Mouse (Mus musculus): Measurements from ENCODE around the gene Hsd17b14.

Hsd17b14 gene

GRCm38 (mm10) chr7:45530643-45531042, 24.1 kb upstream of the Hsd17b14 start:
- no peak for DNase-seq

GRCm38 (mm10) chr7:45535676-45536075, 19.0 kb upstream of the Hsd17b14 start:
- no peak for DNase-seq

GRCm38 (mm10) chr7:45537602-45538001, 17.1 kb upstream of the Hsd17b14 start:
- no peak for DNase-seq

DNA sequence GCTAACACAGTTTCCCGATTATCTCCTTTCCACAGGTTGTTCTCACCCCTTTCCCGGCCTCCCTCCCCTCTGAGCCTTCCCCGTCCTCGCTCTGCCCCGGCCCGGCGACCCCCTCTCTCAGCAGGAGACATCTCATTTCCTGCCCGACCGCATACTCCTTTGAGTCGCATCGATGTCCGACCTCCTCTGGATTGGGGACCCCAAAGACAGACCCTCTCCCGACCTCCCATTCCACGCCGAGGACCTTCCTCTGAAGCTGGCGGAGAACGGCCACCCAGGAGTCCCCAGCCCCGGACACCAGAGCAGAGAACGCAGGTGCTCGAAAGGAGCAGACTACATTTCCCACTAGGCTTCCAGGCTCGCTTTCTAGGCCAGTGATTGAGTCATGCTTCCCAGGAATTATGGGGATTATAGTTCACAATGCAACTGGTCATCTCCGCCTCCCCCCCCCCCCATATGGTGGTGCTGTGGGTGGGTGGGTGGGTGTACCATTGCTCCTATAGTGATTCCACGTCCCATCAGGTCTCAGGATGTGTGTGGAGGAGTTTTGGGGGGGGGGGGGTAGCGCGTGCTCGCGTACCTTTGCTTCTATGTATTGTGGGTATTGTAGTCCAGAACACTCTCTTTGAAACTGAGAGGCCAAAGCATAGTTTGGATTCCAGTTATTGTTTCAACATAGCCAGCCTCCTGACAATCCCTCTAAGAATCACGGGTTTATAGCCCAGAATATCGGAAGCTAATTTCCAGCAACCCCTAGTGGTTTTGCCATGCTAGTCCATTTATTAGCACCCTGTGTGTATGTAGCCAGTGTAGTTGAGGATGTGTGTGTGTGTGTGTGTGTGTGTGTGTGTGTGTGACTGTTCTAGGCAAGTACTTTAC, 16.3 kb upstream of the Hsd17b14 start:
- DNase-seq: peak; percentile 51

DNA sequence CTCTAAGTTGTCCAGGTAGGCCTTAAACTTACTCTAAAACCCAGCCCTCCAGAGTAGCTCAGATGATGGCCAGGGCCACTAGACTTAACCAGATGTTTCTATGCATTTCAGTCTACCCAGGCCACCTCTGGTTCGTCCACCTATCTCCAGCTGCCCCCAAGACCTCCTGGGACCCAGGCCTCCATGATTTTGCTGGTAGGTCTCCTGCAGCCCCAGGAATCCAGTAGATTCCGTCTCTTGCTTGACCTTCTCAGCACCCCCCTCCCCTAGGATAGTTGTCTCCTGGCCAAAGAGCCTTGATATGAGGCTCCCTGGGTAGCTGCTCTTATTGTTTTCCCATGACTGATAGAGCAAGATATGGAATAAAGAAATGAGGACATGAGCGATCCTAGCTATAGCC, 15.6 kb upstream of the Hsd17b14 start:
- DNase-seq: no peak

DNA sequence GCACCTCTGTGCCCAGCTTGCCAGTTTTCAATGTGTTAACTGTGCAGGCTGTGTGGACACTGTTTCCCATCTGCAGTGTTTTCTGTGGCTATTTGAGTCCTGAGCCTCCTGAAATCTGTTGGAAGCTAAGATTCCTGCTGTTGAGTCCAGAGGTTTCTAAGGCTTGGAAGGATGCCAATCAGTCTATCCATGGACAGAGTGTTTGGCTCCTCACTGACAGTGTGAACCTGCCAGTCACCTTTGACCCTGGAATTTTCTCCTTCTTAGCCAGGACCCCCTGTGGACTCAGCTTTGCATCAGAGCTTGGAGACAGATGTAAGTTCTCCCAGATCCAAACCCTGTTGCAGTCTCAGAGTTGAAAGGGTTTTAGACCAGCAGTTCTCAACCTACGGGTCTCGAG, 14.5 kb upstream of the Hsd17b14 start:
- no peak for DNase-seq

- no peak for DNase-seq
Measured at GRCm38 (mm10) chr7:45544525-45544924, 10.2 kb upstream of the Hsd17b14 start.

DNA sequence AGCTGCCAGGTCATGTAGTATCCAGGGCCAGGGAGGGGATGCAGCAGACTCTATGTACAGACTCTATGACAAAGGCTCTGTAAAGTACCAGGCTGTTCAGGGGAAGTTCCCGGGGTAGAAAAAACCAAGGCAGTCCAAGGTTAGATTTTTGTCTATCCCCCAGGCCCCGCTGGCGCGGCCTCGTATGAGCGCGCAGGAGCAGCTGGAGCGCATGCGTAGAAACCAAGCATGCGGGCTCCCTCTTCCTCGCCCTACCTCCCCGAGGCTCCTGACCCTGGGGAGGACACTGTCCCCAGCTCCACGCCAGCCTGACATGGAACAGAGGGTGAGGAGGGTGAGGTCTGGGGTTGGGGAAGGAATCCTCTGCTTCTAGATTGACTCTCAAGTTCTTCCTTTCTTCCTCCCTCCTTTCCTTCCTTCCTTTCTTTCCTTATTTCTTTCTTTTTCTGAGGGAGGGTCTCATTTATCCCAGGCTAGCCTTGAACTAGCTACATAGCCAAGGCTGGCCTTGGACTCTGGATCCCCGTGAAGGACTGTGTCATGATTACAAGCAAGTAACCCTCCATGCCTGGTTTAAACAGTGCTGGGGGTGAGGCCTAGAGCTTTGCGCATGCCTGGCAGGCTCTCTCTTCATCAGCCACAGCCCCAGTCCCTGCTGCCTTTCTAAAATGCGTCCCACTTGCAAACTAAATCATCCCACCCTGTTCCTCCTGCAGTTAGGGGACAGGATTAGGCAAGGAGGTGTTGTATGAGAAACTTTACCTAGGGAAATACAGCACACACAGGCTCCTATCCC, 4.9 kb upstream of the Hsd17b14 start:
- DNase-seq: no peak

DNA sequence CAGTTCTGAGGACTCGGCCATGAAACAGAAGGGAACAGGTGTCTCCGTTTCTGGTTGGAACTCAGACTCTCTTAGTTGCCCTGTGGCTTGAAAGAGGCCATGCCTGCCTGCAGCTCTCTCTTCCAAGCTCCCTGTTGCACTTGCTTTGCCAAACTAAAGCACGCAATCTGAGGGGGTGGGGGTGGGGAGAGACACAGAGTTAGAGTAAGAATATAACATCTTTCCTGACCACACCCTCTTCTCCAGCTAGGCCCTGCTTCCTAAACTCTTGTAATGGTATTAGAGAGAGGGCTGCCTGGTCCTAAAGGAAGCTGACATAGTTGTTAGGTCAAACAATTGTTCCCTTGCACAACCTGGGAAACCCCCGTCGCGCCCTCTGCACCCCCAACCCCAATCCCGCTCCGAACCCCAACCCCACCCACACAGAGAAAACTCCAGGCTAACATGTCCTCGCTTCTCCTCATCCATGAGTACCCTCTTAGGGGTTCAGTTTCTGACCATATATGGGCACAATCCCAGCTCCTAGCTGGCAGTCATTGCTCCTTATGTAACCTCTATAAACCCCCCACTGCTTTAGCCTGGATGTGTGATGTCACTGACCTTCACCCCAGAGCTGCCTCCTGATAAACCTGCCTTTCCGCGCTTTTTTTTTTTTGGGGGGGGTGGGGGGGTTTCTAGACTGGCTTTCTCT, 3.7 kb upstream of the Hsd17b14 start:
- no peak for DNase-seq

DNA sequence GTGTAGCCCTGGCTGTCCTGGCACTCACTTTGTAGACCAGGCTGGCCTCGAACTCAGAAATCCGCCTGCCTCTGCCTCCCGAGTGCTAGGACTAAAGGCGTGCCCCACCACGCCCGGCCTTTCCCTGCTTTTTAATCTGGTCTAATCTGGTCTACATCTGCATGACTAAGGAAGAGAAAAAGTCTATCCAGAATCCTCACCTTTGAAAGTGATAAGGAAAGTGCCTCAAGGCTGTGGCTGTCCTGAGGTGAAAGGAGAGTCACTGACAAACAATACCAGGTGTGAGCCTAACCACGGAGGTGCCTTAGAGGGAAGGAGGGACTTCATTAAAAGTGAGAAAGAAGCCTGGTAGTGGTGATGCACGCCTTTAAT, 3.2 kb upstream of the Hsd17b14 start:
- DNase-seq: no peak

GRCm38 (mm10) chr7:45553519-45553918, 1.2 kb upstream of the Hsd17b14 start:
- no peak for DNase-seq

DNA sequence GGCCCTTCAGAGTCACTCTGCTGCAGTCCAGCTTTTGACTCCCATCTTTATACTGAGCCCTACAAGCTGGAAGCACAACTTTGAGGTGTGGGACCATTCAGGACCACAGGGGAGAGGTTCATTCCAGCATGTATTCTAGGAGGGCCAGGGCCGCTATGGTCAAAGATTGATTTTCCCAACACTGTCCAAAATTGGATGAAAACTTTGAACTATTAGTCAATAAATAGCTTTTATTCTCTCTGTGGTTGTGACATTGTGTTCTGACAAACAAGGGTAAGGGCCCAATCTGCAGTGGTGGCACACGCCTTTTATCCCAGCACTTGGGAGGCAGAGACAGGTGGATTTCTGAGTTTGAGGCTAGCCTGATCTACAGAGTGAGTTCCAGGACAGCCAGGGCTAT, 703 bp upstream of the Hsd17b14 start:
- no peak for DNase-seq

GRCm38 (mm10) chr7:45555787-45556186, 1.1 kb downstream of the Hsd17b14 start:
- peak; percentile 90 for DNase-seq

DNA sequence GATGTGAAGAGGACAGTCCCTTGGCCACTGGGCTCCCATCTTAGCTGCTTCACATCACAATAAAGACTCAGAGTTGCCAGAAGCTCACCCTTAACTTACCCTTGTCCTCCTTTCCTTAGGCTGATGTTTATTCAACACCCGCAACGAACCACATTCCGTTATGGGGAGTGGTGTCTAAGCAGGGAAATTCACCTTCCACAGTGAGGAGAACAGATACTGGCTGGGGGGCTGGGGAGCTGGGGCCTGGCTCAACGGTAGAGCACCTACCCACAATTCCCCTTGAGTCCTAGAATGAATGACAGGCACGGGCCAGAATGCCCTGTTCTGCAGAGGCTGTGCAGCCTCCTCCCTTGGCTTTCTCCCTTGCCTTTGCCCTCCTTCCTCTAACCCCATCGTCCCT, 4.2 kb downstream of the Hsd17b14 start:
- DNase-seq: no peak

DNA sequence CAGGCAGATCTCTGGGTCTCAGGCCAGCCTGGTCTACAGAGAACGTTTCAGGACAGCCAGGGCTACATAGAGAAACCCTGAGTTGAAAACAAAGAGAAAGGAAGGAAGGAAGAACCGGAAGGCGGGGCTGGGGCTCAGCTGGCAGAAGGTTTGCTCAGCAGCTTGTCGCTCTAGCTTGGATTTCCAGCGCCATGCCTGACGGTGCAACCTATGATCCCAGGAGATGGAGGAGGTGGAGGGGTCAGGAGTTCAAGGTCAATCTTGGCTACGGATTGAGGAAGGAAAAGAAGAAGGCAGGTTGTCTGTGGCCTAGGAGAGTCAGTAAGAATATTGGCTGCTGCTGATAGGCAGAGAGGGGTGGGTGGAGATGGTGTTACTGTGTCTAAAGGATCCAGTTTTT, 5.5 kb downstream of the Hsd17b14 start:
- no peak for DNase-seq

GRCm38 (mm10) chr7:45560843-45561623, 6.3 kb downstream of the Hsd17b14 start:
- DNase-seq: peak; percentile 86

- DNase-seq: no peak
Measured at GRCm38 (mm10) chr7:45561624-45562520, 7.2 kb downstream of the Hsd17b14 start.

- DNase-seq: no peak
Measured at GRCm38 (mm10) chr7:45564811-45565210, 10.1 kb downstream of the Hsd17b14 start.

- DNase-seq: no peak
Measured at GRCm38 (mm10) chr7:45565446-45565845, 10.8 kb downstream of the Hsd17b14 start.

GRCm38 (mm10) chr7:45567112-45567779, 12.6 kb downstream of the Hsd17b14 start:
- no peak for DNase-seq

Measured in lung, postnatal 14 days (tissue).